Mouse (Mus musculus): ENCODE data around the gene Ptprk.

The Ptprk gene

DNA sequence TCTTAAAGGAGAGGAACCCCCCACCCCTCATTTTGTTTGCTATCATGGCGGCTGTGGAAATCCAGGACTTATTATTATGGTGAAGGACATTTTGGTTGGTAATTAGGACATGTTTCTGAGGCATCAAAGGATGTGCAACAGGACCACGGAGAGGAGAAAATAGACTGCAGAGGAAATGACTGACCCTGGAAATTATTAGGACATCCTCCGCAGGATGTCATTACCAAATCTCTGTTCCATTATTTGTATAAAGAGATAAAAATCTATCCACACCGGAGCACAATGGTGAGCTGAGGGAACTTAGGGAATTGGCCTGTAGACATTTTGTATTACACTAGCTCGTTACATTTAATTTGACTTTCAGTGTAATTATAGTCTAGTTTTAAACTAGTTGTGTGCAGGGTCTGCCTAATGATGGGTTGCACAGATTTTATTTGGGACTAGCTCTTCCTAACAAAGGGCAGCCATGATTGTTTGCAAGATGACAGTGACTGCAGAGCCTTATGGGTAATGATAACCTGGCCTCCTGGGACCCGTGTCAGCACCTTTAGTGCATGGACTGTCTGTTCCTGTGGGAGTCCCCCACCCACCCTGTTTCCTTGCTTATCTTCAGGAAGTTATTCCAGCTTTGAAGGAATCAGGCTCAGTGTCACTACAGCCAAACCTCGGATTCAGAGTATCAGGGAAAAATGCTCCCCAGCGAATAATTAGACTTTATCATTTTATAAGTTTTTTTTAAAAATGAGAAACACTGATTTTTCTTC, 38.4 kb downstream of the Ptprk start:
- no peak for DNase-seq (ENCODE audit: low read depth)

DNA sequence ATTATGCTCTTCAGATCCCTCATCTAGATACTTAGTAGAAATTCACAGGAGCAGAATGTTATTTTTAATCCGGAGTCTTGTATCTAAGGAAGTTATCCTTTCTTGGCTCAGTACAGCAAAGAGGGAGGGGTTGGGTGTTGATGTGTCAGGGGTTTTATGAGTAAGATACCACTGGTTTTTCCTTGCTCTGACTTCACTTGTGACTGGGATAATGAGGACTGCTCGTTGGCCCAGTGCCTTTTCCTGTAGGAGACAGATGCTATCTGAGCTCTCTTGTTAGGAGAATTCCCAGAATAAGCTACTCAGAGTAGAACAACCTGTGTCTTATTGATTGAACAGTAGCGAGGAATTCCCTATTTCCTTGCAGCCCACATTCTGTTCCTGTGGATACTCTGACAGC, 39.3 kb downstream of the Ptprk start:
- no peak for DNase-seq (ENCODE audit: low read depth)

DNA sequence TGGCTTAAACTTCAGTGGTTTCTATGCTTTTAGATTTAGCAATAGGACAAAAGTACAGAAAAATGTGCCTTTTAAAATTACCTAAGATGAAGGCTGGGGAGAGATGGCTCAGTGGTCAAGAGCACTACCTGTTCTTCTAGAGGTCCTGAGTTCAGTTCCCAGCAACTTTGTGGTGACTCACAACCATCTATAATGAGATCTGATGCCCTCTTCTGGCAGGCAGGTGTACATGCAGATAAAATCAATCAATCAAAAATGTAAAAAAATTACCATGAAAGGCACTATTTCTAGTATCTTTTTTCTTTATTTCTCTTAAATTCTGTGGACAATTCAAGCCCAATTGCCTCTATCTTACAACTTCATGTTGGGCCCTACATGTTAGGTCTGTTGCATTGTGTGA, 42.4 kb downstream of the Ptprk start:
- DNase-seq (ENCODE audit: low read depth) = no peak

GRCm38 (mm10) chr10:28118783-28119365, 44.3 kb downstream of the Ptprk start:
- DNase-seq (ENCODE audit: low read depth) = no peak

- no peak for DNase-seq (ENCODE audit: low read depth)
These were observed 49.3 kb downstream of the Ptprk start for GRCm38 (mm10) chr10:28123881-28124280.

DNA sequence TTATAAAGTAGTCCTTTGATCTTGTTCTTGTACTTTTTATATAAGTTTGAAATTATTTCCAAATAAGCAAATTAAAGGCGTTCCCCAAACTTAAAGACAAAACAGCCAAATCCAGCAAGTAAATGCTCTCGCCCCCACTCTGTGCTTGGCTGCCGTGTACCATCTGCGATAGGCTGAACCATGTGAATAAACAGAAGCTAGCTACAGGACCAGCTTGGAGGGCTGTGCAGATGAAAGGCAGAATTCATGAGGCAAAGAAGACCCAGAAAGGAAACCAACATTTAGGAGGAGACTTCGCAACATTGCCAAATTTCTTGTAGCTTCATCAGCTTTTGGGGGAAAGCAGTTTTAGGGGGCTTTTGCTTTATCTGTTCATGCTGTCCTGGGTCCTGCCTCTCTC, 53.4 kb downstream of the Ptprk start:
- no peak for DNase-seq (ENCODE audit: low read depth)

DNA sequence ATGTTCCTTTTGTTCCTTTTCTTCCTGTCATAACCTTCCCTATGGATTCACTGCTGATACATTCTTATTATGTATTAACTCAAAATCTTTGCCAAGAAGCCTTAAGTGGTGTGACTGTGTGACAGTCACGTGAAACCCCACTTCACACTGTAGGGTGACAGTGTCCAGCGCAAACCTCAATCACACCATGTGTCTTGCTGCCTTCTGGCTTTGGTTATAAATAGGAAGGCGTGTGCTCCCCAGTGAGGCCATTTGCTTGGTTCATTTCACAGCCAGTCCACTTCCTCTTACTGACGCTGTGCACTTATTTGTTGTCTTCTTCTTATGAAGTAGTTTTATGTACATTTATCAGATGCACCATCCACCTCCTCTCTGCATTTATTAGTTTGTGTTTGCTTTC, 53.8 kb downstream of the Ptprk start:
- DNase-seq (ENCODE audit: low read depth) = no peak

DNA sequence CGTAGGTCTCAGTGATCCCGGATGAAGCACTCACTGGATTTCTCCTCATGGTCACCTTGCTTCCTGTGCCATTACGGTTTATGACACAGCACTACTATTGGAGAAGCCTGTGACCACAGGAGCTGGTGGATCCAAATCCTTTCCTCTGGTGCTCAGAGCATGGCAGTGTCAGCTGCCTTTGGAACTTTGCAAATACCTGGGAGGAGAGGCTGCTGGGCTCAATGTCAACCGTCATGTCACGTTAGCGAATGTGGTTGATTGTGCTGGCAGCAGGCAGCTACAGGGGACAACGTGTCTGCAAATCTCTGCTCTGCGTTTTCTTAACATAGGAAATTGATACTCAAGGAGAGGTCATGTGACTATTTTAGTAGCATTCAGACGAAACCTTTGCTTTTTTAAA, 55.8 kb downstream of the Ptprk start:
- no peak for DNase-seq (ENCODE audit: low read depth)

DNA sequence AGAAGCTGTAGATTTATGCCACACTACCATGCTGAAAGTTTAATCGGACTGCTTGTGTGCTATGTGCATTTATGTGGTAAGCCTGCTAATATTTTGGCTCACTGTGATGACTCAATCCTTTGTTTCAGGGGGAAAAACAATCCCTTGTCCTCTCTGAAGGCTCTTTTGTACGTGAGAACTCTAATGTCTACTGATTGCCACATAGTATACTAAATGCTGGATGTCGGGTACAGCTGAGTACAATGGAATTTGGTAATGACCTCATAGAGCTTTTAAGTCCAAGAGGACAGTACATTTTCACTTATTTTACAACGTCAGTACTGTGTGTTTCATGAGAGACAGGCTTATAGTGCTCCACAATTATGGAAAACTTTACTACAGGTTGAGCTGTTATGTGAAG, 59.1 kb downstream of the Ptprk start:
- DNase-seq (ENCODE audit: low read depth) = no peak

GRCm38 (mm10) chr10:28138399-28138798, 63.8 kb downstream of the Ptprk start:
- no peak for DNase-seq (ENCODE audit: low read depth)

DNA sequence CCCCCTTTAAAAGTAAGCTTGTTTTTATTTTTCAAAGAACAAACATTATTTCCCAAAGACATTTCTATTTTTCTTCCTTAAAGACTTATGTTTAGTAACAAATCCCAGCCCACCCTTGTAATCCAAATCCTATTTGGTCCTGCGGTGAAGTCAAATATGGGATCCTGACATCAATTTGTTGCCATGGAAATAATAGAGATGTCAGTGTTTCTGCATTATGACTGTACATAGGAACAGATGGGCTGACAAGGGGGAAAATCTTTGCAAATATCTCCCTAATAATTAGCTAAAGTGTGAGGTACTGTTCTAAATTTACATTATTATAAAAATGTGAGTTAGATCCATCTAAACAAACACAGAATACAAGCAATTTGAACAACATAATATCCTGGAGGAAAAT, 69.8 kb downstream of the Ptprk start:
- no peak for DNase-seq (ENCODE audit: low read depth)

GRCm38 (mm10) chr10:28145326-28145725, 70.7 kb downstream of the Ptprk start:
- no peak for DNase-seq (ENCODE audit: low read depth)

- no peak for DNase-seq (ENCODE audit: low read depth)
These were observed 81.4 kb downstream of the Ptprk start for GRCm38 (mm10) chr10:28155688-28156685.

GRCm38 (mm10) chr10:28159716-28160115, 85.1 kb downstream of the Ptprk start:
- DNase-seq (ENCODE audit: low read depth) = no peak

GRCm38 (mm10) chr10:28161306-28161705, 86.7 kb downstream of the Ptprk start:
- DNase-seq (ENCODE audit: low read depth) = no peak

DNA sequence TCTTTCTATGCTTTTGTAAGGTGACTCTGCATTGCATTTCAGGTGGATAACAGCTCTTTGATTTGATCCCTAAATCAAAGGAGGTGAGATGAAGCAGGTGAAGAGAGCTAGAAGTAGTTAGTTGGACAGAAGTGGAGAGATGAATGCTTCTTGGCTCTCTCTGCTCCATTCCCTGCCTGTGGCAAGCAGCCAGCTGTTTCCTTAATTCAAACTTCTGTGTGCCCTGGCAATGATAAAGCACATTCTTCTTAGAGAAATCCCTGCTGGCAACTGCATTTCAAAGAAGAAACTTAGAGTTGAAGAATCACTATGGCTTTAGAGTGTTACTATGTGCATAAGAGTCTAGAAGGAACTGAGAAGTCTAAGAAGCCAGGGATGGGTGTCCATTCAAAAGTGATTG, 89.6 kb downstream of the Ptprk start:
- DNase-seq (ENCODE audit: low read depth) = no peak

GRCm38 (mm10) chr10:28164746-28165145, 90.1 kb downstream of the Ptprk start:
- DNase-seq (ENCODE audit: low read depth) = no peak

DNA sequence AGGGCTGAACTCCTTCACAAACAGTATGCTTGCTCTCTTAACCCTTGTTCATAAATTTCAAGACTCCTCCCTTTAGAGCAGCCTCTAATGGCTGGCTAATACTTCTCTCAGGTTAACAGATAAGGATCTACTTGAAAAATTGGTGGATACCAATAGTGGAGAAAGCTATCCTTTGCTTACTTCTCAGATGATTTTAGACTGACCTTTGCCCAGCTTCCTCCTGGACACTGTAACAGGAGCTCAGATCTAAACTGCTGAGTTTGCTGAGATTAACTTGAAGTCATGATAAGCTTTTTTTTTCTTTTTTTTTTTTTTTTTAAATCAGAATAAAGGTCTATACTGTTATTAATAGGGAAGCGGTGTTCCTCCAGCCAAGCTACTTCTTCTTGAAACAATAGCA, 92.0 kb downstream of the Ptprk start:
- no peak for DNase-seq (ENCODE audit: low read depth)

GRCm38 (mm10) chr10:28167097-28167496, 92.5 kb downstream of the Ptprk start:
- no peak for DNase-seq (ENCODE audit: low read depth)

- DNase-seq (ENCODE audit: low read depth) = no peak
These were observed 96.6 kb downstream of the Ptprk start for GRCm38 (mm10) chr10:28171196-28171595.

DNA sequence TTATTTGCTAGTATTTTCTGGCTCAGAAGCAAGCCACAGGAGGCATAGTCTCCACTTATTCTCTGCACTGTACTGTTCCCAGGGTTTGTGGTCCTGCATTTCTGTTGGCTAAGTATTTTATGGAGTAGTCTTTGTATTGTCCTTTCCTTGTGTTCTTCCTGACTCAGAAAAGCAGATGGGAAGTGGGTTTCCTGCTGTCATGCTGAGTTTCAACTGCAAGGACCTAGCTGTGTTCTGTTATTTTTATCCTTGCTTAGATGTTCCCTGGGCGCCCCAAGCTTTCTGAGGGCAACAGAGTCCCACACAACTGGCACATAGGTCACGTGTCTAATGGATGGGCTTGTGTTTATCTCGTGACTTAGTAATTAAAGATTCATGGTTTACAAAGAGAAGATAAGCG, 104.3 kb downstream of the Ptprk start:
- no peak for DNase-seq (ENCODE audit: low read depth)

- no peak for DNase-seq (ENCODE audit: low read depth)
These were observed 107.5 kb downstream of the Ptprk start for GRCm38 (mm10) chr10:28182081-28182480.

GRCm38 (mm10) chr10:28184675-28185074, 110.1 kb downstream of the Ptprk start:
- DNase-seq (ENCODE audit: low read depth) = no peak

Data from c-Kit-positive CD71-positive TER-119-negative erythroid progenitor cells, embryonic 14.5 days (primary cell).